Mouse (Mus musculus) hindbrain, postnatal 0 days (tissue): ENCODE results near the gene Blnk. TPM values are rescaled to one million over a fixed set of nuclear protein-coding genes. Genes with fewer than 3 reads are reported as not detected.

Source experiments
- ATAC-seq: fragments of 200-750 bp; cut with Nextera tagmentation; 2 replicates; pipeline ENCODE4 v1.8.0; 2017; ENCODE audit warnings: mild to moderate bottlenecking, moderate TSS enrichment, moderate library complexity
- DNase-seq: peaks from one replicate; pipeline ENCODE4 v3.0.0-alpha.2; 2015; ENCODE audit warnings: low spot score
- H3K27ac ChIP-seq: fragments of 300-500 bp; sonication (generic); 2 replicates; pipeline ENCODE4 v1.5.1; 2014; ENCODE audit warnings: mild to moderate bottlenecking
- H3K27me3 ChIP-seq: fragments of 300-500 bp; sonication (generic); 2 replicates; pipeline ENCODE4 v1.6.1; 2014; ENCODE audit warnings: low read length, mixed read lengths; ENCODE audit not compliant: insufficient read depth
- H3K36me3 ChIP-seq: fragments of 300-500 bp; sonication (generic); 2 replicates; pipeline ENCODE4 v1.6.1; 2014; ENCODE audit warnings: low read length, mixed read lengths; ENCODE audit not compliant: insufficient read depth
- H3K4me1 ChIP-seq: fragments of 300-500 bp; sonication (generic); 2 replicates; pipeline ENCODE4 v1.6.1; 2014; ENCODE audit warnings: antibody characterized with exemption, low read length, mixed read lengths; ENCODE audit not compliant: insufficient read depth
- H3K4me2 ChIP-seq: fragments of 300-500 bp; sonication (generic); 2 replicates; pipeline ENCODE4 v1.6.1; 2014; ENCODE audit warnings: low read depth, mild to moderate bottlenecking, low read length, moderate library complexity, mixed read lengths
- H3K4me3 ChIP-seq: fragments of 300-500 bp; sonication (generic); 2 replicates; pipeline ENCODE4 v1.5.1; 2014; ENCODE audit warnings: low read length
- H3K9ac ChIP-seq: fragments of 300-500 bp; sonication (generic); replicated peaks from 2 replicates; pipeline ENCODE4 v1.6.1; 2014; ENCODE audit warnings: mild to moderate bottlenecking, low read length, moderate library complexity, mixed read lengths
- H3K9me3 ChIP-seq: fragments of 300-500 bp; sonication (generic); 2 replicates; pipeline ENCODE4 v1.6.1; 2016; ENCODE audit warnings: low read length, mixed read lengths
- CTCF ChIP-seq: IDR thresholded peaks from 2 replicates; pipeline ENCODE4 v1.5.1; 2016; ENCODE audit warnings: antibody characterized with exemption, control low read depth, low read depth
- WGBS: fragments of 180-500 bp; shearing (Covaris S2); extraction: QIAGEN DNeasy Blood & Tissue Kit; methylation state at CpG from one replicate; pipeline ENCODE4 v1.1.7; 2014; 5-methylcytosine and 5-hydroxymethylcytosine counted together
- polyA plus RNA-seq: library from polyadenylated mRNA; unstranded; fragments of >200 nt; fragmentation: Nextera tagmentation; extraction: Ambion mirVana; gene quantifications from 2 replicates; pipeline ENCODE4 v1.2.1, GENCODE M21; 2015
- total RNA-seq: library from RNA; depleted of rRNA; stranded (reverse); fragments of >200 nt; gene quantifications from 2 replicates; pipeline ENCODE4 v1.2.3, GENCODE M21; 2014

Blnk gene
- total and polyA plus RNA-seq, 2 experiments from 2014 or later, result 0.05 to 1.4 TPM

GRCm38 (mm10) chr19:41027601-41028000, 33.3 kb upstream of the Blnk start:
- Histone ChIP-seq H3K4me2 (no peak overlapping the region), H3K4me3 (no peak overlapping the region), H3K4me1 (no peaks in the 10 kb centered on the region), H3K9ac (no peak overlapping the region), H3K27ac (no peak overlapping the region), H3K36me3 (no peaks in the 10 kb centered on the region), H3K27me3 (no peaks in the 10 kb centered on the region), H3K9me3 (no peaks in the 10 kb centered on the region)
- WGBS, result 91% methylated on average over 9 of the region's 9 CpGs
- ATAC-seq, result no peak
- TF ChIP-seq CTCF, result no peak
- no peak for DNase-seq

- no peaks in the 10 kb centered on the region for H3K4me1 ChIP-seq
- 80% methylated on average over 5 of the region's 5 CpGs for WGBS
Observed at GRCm38 (mm10) chr19:41027024-41027423, 32.7 kb upstream of the Blnk start.

GRCm38 (mm10) chr19:41026551-41026950, 32.2 kb upstream of the Blnk start:
- DNase-seq (no peak), ATAC-seq (no peak)
- Histone ChIP-seq H3K4me1 (no peaks in the 10 kb centered on the region), H3K27ac (no peak overlapping the region), H3K9ac (no peak overlapping the region), H3K4me3 (no peak overlapping the region), H3K4me2 (no peak overlapping the region), H3K36me3 (no peaks in the 10 kb centered on the region), H3K27me3 (no peaks in the 10 kb centered on the region), H3K9me3 (no peaks in the 10 kb centered on the region)
- WGBS, result 72% methylated on average over 8 of the region's 8 CpGs
- no peak for TF ChIP-seq CTCF

More at GRCm38 (mm10) chr19:41027024-41027423, 32.7 kb upstream of the Blnk start:
- ATAC-seq, result no peak
- Histone ChIP-seq H3K36me3 (no peaks in the 10 kb centered on the region), H3K4me3 (no peak overlapping the region), H3K27me3 (no peaks in the 10 kb centered on the region), H3K27ac (no peak overlapping the region), H3K9ac (no peak overlapping the region), H3K9me3 (no peaks in the 10 kb centered on the region), H3K4me2 (no peak overlapping the region)
- DNase-seq, result no peak
- TF ChIP-seq CTCF, result no peak

GRCm38 (mm10) chr19:41022244-41022643, 27.9 kb upstream of the Blnk start:
- Histone ChIP-seq H3K27me3 (no peaks in the 10 kb centered on the region), H3K4me2 (no peak overlapping the region), H3K9me3 (no peaks in the 10 kb centered on the region), H3K36me3 (no peaks in the 10 kb centered on the region), H3K9ac (no peak overlapping the region), H3K27ac (no peak overlapping the region), H3K4me1 (no peaks in the 10 kb centered on the region), H3K4me3 (no peak overlapping the region)
- ATAC-seq (peak; percentile 49; the same call in 1 of the 2 replicates), DNase-seq (peak; percentile 47)
- TF ChIP-seq CTCF, result no peak
- 26% methylated on average over 4 of the region's 4 CpGs for WGBS

GRCm38 (mm10) chr19:41020537-41020936, 26.2 kb upstream of the Blnk start:
- DNase-seq (no peak), ATAC-seq (no peak)
- TF ChIP-seq CTCF, result no peak
- Histone ChIP-seq H3K36me3 (no peaks in the 10 kb centered on the region), H3K4me2 (no peak overlapping the region), H3K9me3 (no peaks in the 10 kb centered on the region), H3K4me3 (no peak overlapping the region), H3K9ac (no peak overlapping the region), H3K27me3 (no peaks in the 10 kb centered on the region), H3K27ac (no peak overlapping the region), H3K4me1 (no peaks in the 10 kb centered on the region)
- WGBS, result 86% methylated on average over 3 of the region's 3 CpGs

- Histone ChIP-seq H3K27me3 (no peaks in the 10 kb centered on the region), H3K4me3 (no peak overlapping the region), H3K9me3 (no peaks in the 10 kb centered on the region), H3K9ac (no peak overlapping the region), H3K36me3 (no peaks in the 10 kb centered on the region), H3K4me2 (no peak overlapping the region), H3K4me1 (no peaks in the 10 kb centered on the region), H3K27ac (no peak overlapping the region)
- WGBS, result 79% methylated on average over 5 of the region's 5 CpGs
- no peak for DNase-seq
- ATAC-seq, result no peak
- TF ChIP-seq CTCF, result no peak
Observed at GRCm38 (mm10) chr19:41019164-41019675, 24.9 kb upstream of the Blnk start.

GRCm38 (mm10) chr19:41015951-41016716, 21.8 kb upstream of the Blnk start:
- WGBS, result 22% methylated on average over 14 of the region's 14 CpGs
- Histone ChIP-seq H3K4me3 (no peak overlapping the region), H3K27me3 (no peaks in the 10 kb centered on the region), H3K4me1 (no peaks in the 10 kb centered on the region), H3K4me2 (peak overlapping the region; percentile 51), H3K27ac (no peak overlapping the region), H3K36me3 (no peaks in the 10 kb centered on the region), H3K9me3 (no peaks in the 10 kb centered on the region), H3K9ac (no peak overlapping the region)
- TF ChIP-seq CTCF, result peak; percentile 84
- DNase-seq, result peak; percentile 90
- peak; percentile 68 for ATAC-seq
